Mouse (Mus musculus): Measurements from ENCODE around the gene Isl2. TPM values are rescaled to one million over a fixed set of nuclear protein-coding genes. Genes with fewer than 3 reads are reported as not detected.

The Isl2 gene
- total RNA-seq, 1 experiment from 2014 or later, result not detected

- no peak for ATAC-seq (replicated peaks; ENCODE audit: low read depth, poor library complexity, severe bottlenecking)
Observed at GRCm38 (mm10) chr9:55545556-55546175, 7.2 kb downstream of the Isl2 start.

DNA sequence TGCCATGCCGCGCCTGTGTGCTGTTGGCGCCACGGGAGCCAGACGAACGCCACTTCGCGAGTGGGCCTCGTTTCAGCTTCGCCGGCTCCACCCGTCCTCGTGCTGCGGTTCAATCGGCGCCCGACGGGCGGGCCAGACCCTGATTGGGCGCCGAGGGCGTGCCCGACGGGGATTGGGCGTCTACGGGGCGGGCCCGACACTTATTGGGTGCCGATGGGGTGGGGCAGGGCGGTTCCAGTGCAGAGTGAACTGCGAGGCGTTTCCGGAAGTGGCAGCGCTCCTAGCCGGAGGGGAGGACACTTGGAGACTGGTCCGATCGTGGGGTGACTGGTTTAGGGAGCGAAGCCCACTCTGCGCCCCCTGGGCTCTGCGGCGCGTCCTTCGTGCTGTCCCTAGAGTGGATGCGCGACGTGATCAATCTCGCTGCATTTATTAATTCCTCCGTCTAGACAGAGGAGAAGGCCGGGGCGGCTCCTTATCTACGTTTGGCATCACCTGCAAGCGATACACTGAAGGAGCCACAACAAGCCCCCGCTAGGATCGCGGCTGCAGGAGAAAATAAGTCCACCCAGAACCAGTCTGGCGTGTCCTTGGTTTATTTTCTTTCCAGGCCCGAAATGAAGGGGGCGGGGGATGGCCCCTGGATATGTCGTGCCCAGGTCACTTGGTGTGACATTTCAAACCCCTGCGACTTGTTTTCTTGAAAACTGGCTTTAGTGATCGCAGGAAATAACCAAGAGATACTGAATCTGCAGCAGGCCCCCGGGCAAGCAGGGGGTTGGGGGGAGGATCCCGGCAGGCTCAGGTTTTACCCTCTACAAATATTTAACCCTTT is 7.9 kb downstream of the Isl2 start:
- ATAC-seq (replicated peaks; ENCODE audit: low read depth, poor library complexity, severe bottlenecking), result peak; percentile 45

- ATAC-seq (replicated peaks; ENCODE audit: low read depth, poor library complexity, severe bottlenecking), result no peak
Observed at GRCm38 (mm10) chr9:55548871-55549270, 10.4 kb downstream of the Isl2 start.

- no peak for ATAC-seq (replicated peaks; ENCODE audit: low read depth, poor library complexity, severe bottlenecking)
Observed at GRCm38 (mm10) chr9:55549302-55549890, 10.9 kb downstream of the Isl2 start.

GRCm38 (mm10) chr9:55554986-55555385 is 16.5 kb downstream of the Isl2 start:
- no peak for ATAC-seq (replicated peaks; ENCODE audit: low read depth, poor library complexity, severe bottlenecking)

DNA sequence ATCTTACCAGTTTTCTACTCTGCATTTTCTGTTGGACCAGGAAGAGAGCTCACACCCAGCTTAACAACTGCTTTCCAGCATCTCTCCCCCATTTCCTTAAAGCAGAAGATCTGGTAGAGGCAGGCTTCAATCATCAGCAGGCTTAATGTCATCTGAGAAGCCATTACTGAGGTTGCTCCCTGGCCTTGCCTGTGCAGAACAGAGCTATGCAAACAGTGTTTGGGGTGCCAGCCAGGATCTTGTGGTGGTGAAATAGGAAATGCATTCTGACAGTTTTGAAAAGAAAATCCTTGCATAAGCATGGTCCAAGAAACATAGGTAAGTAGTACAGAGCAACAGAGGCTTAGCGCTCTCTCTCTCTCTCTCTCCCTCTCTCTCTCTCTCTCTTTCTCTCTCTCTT is 22.5 kb downstream of the Isl2 start:
- no peak for ATAC-seq (replicated peaks; ENCODE audit: low read depth, poor library complexity, severe bottlenecking)

DNA sequence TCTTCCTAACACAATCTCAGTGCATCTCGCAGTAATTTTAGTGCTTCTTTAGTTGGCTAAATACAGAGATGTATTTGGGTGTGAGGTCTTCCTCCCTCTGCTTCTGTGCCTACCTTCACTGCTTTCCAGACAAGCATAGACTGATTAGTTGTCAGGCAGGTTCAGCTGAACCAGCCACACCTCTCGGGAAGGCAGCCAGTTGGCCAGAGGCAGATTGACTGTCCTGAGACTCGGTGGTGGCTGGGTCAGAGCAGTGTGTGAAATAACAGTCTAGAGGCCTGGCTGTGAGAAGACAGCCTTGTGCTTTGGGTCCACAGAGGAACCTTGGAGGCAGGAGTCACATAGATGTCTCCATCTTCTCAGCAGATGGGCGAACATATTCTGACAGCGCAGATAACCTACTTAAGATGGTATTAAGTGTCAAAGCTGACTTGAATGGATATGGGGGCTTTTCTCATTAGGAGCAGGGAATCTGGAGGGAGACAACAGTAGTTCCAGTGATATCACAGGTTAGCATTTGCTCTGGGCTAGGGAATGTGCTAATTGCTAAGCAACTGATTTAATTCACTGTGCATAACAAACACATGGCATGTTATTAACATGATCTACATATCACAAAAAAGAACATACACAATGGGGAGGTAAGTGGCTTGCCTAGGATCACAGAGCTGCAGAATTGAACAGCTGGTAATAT is 30.1 kb downstream of the Isl2 start:
- ATAC-seq (replicated peaks; ENCODE audit: low read depth, poor library complexity, severe bottlenecking), result no peak

DNA sequence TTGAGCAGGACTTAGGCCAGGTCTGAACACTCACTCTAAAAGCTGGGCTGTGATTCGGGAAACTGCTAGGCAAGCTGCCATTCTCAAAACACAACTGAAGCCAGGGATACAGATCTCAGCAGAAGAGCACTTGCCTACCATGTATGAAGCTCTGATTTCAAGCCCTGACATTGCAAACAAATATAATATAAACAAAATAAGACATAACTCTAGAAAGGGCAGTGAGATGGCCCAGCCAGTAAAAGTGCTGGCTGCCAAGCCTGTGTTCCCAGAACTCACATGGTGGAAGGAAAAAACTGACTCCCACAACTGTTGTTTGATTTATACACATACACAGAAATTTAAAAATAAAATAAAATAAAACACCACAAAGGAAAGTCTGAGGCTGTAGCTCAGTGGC is 32.6 kb downstream of the Isl2 start:
- ATAC-seq (replicated peaks; ENCODE audit: low read depth, poor library complexity, severe bottlenecking), result no peak

GRCm38 (mm10) chr9:55576571-55576970 is 38.1 kb downstream of the Isl2 start:
- no peak for ATAC-seq (replicated peaks; ENCODE audit: low read depth, poor library complexity, severe bottlenecking)

GRCm38 (mm10) chr9:55581414-55581813 is 42.9 kb downstream of the Isl2 start:
- ATAC-seq (replicated peaks; ENCODE audit: low read depth, poor library complexity, severe bottlenecking), result no peak

GRCm38 (mm10) chr9:55586141-55586540 is 47.7 kb downstream of the Isl2 start:
- no peak for ATAC-seq (replicated peaks; ENCODE audit: low read depth, poor library complexity, severe bottlenecking)

Other genes with a start within 250 kb of the Isl2 start
- gene Nrg4, start 211.8 kb upstream of the Isl2 start, total RNA-seq (2017), result 2.4 and 4.6 TPM in 2 replicates
- not detected in 2 replicates for gene Tmem266, start 211.8 kb upstream of the Isl2 start, total RNA-seq (2017)
- gene Etfa, start 26.4 kb upstream of the Isl2 start, total RNA-seq (2017), result 67.1 and 76.9 TPM in 2 replicates

Measured in common myeloid progenitor, adult 5-6 weeks (primary cell).